Mouse (Mus musculus): Measurements from ENCODE around the gene Mtch1. TPM values are rescaled to one million over a fixed set of nuclear protein-coding genes. Genes with fewer than 3 reads are reported as not detected.
A peak's percentile ranks its signal among the peaks of the same experiment; 100 is the strongest.

Gene Mtch1
- total and polyA plus RNA-seq, 2 experiments from 2014 or later: 208 to 380 TPM

DNA sequence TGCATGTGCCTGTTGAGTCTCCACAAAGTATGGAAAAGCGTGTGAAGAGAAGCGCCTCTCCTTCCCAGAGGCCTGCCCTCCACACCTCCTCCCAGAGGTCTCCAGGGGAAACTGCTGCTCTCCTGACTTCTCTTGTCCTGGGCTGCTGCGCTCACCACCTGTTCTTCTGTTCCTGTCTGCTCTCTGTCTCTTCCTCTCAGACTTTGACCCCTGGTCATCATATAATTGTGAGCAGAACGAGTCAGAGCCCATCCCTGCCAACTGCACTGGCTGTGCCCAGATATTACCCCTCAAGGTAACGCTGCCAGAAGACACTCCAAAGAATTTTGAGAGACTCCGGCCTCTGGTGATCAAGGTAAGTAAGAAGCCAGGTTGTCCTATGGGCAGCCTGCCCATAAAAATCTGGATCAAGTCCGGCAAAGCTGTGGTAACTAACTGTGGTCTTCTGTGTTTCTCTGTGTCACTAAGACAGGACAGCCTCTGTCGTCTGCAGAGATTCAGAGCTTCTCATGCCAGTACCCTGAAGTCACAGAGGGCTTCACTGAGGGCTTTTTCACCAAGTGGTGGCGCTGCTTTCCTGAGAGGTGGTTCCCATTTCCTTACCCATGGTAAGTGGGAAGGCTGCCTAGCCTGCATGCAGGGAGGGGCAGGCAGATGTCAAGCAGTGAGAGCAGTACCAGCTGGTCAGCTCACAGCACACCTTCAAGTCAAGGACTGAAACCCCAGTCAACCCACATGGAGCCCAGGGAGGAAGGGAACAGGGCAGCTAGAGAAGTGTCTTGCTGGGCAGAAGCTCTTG lies 53.7 kb downstream of the Mtch1 start:
- WGBS: 74% methylated on average over 9 of the region's 9 CpGs
- Histone ChIP-seq H3K9ac (replicated peaks; ENCODE audit: low read depth, low read length) (no peak overlapping the region), H3K4me3 (ENCODE audit: low read depth, low read length) (no peak overlapping the region), H3K4me1 (ENCODE audit: control insufficient read depth, insufficient read depth) (no peaks in the 10 kb centered on the region), H3K9me3 (replicated peaks; ENCODE audit: control insufficient read depth, low read length) (no peaks in the 10 kb centered on the region), H3K4me2 (ENCODE audit: low read depth, low read length) (no peak overlapping the region), H3K27me3 (ENCODE audit: control insufficient read depth, insufficient read depth, low read length) (no peaks in the 10 kb centered on the region), H3K27ac (ENCODE audit: low read depth) (no peak overlapping the region), H3K36me3 (replicated peaks; ENCODE audit: control insufficient read depth, insufficient read depth, low read length) (peaks cover 57% of the 10 kb centered on the region)
- TF ChIP-seq CTCF (IDR thresholded peaks at IDR 0.05; ENCODE audit: low read depth) (peak; percentile 29), EP300 (IDR thresholded peaks at IDR 0.05; ENCODE audit: low read depth) (no peak)
- peak; percentile 13 for DNase-seq (ENCODE audit: low spot score)
- no peak for ATAC-seq (ENCODE audit: insufficient read depth, low read depth)

DNA sequence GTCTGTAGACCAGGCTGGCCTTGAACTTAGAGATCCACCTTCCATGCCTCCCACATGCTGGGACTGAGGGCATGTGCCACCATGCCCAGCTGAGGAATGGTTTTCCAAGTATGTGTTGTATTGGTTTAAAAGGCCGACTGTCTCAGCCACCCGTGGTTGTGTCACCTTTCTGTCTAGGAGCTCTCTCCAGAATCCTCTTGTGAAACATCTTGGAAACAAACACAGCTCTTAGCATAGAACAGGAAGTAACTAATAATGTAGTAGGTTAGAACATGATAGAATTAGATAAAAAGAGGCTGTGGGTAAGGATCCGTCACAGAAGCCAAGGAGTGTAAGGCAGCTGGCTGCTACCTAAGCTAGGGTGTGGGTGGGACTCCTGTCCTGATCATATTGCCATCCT lies 54.7 kb downstream of the Mtch1 start:
- Histone ChIP-seq H3K9ac (replicated peaks; ENCODE audit: low read depth, low read length) (no peak overlapping the region), H3K27ac (ENCODE audit: low read depth) (no peak overlapping the region), H3K4me1 (ENCODE audit: control insufficient read depth, insufficient read depth) (no peaks in the 10 kb centered on the region), H3K36me3 (replicated peaks; ENCODE audit: control insufficient read depth, insufficient read depth, low read length) (peaks cover 48% of the 10 kb centered on the region), H3K4me3 (ENCODE audit: low read depth, low read length) (no peak overlapping the region), H3K4me2 (ENCODE audit: low read depth, low read length) (no peak overlapping the region), H3K27me3 (ENCODE audit: control insufficient read depth, insufficient read depth, low read length) (no peaks in the 10 kb centered on the region), H3K9me3 (replicated peaks; ENCODE audit: control insufficient read depth, low read length) (no peaks in the 10 kb centered on the region)
- WGBS: 81% methylated on average over 3 of the region's 3 CpGs
- no peak for DNase-seq (ENCODE audit: low spot score)
- ATAC-seq (ENCODE audit: insufficient read depth, low read depth): no peak
- no peak for TF ChIP-seq EP300 (IDR thresholded peaks at IDR 0.05; ENCODE audit: low read depth)
- no peak for TF ChIP-seq CTCF (IDR thresholded peaks at IDR 0.05; ENCODE audit: low read depth)

DNA sequence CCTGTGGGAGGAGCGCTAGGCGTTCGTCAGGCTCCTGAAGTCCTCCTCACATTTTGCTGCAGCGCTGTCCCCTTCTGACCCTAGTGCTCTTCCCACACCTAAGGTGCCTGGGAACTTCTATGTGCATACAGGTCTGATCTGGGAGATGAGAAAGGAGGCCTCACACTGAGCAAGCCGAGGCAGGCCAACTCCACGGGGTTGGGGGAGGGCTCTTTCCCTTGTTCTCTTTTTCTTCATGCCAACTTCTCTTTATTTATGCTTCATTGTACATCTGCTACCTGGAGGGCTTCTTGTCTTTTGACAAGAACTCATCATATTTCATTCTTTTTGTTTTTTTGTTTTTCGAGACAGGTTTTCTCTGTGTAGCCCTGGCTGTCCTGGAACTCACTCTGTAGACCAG lies 55.9 kb downstream of the Mtch1 start:
- no peak overlapping the region for H3K27ac ChIP-seq (ENCODE audit: low read depth)
- no peaks in the 10 kb centered on the region for H3K9me3 ChIP-seq (replicated peaks; ENCODE audit: control insufficient read depth, low read length)
- H3K36me3 ChIP-seq (replicated peaks; ENCODE audit: control insufficient read depth, insufficient read depth, low read length): peaks cover 37% of the 10 kb centered on the region
- ATAC-seq (ENCODE audit: insufficient read depth, low read depth) (no peak), DNase-seq (ENCODE audit: low spot score) (no peak)
- H3K4me3 ChIP-seq (ENCODE audit: low read depth, low read length): no peak overlapping the region
- no peak overlapping the region for H3K4me2 ChIP-seq (ENCODE audit: low read depth, low read length)
- 91% methylated on average over 7 of the region's 7 CpGs for WGBS
- H3K9ac ChIP-seq (replicated peaks; ENCODE audit: low read depth, low read length): no peak overlapping the region
- TF ChIP-seq CTCF (IDR thresholded peaks at IDR 0.05; ENCODE audit: low read depth) (no peak), EP300 (IDR thresholded peaks at IDR 0.05; ENCODE audit: low read depth) (no peak)
- H3K27me3 ChIP-seq (ENCODE audit: control insufficient read depth, insufficient read depth, low read length): no peaks in the 10 kb centered on the region
- no peaks in the 10 kb centered on the region for H3K4me1 ChIP-seq (ENCODE audit: control insufficient read depth, insufficient read depth)

DNA sequence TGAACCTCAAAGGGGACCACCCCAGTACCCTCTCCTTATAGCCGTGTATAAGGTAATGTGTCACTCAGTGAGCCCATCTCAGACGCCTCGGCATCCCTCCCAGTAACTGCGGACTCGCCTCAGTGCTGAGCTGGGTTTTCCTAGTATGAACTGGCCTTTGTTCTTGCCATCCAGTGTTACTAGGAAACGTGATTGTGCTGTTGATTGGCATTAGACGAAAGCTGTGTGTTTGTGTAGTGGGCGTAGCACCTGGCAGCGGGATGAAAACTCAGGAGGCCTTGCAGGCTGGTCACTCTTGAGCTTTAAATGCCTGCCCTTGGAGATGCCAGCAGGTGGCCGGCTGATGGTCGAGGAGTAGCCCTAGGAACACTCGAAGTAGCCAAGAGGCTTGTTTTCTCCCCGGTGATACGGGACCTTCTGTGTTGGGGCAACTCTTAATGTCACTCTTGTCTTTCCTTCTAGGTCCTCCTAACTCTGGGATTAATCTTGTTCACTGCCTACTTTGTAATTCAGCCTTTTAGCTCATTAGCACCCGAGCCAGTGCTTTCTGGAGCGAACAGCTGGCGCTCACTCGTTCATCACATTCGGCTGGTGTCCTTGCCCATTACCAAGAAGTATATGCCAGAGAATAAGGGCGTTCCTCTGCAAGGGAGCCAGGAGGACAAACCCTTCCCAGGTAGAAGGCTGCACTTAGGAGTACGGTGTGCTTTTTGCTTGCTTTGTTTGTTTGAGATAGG lies 65.3 kb downstream of the Mtch1 start:
- Histone ChIP-seq H3K27me3 (ENCODE audit: control insufficient read depth, insufficient read depth, low read length) (no peaks in the 10 kb centered on the region), H3K4me2 (ENCODE audit: low read depth, low read length) (no peak overlapping the region), H3K9ac (replicated peaks; ENCODE audit: low read depth, low read length) (no peak overlapping the region), H3K36me3 (replicated peaks; ENCODE audit: control insufficient read depth, insufficient read depth, low read length) (peaks cover 61% of the 10 kb centered on the region), H3K4me3 (ENCODE audit: low read depth, low read length) (no peak overlapping the region), H3K4me1 (ENCODE audit: control insufficient read depth, insufficient read depth) (no peaks in the 10 kb centered on the region), H3K27ac (ENCODE audit: low read depth) (no peak overlapping the region), H3K9me3 (replicated peaks; ENCODE audit: control insufficient read depth, low read length) (no peaks in the 10 kb centered on the region)
- WGBS: 80% methylated on average over 21 of the region's 21 CpGs
- DNase-seq (ENCODE audit: low spot score) (no peak), ATAC-seq (ENCODE audit: insufficient read depth, low read depth) (no peak)
- no peak for TF ChIP-seq EP300 (IDR thresholded peaks at IDR 0.05; ENCODE audit: low read depth)
- no peak for TF ChIP-seq CTCF (IDR thresholded peaks at IDR 0.05; ENCODE audit: low read depth)

Other genes with a start within 250 kb of the Mtch1 start
- 2.0 TPM in 1 of 2 replicates, not detected in the other for gene Rab44, start 233.8 kb downstream of the Mtch1 start, total RNA-seq (2014; rRNA removed; ENCODE audit: low replicate concordance)
- gene Rab44, start 233.8 kb downstream of the Mtch1 start, polyA plus RNA-seq (2015; fragmentation: Nextera tagmentation; extraction: Ambion mirVana): 0.18 and 0.23 TPM in 2 replicates
- gene Cpne5, start 109.8 kb downstream of the Mtch1 start, total RNA-seq (2014; rRNA removed; ENCODE audit: low replicate concordance): 3.6 and 9.7 TPM in 2 replicates
- gene Cpne5, start 109.8 kb downstream of the Mtch1 start, polyA plus RNA-seq (2015; fragmentation: Nextera tagmentation; extraction: Ambion mirVana): 8.4 and 9.9 TPM in 2 replicates
- 46.3 and 64.4 TPM in 2 replicates for gene Ppil1, start 83.7 kb downstream of the Mtch1 start, total RNA-seq (2014; rRNA removed; ENCODE audit: low replicate concordance)
- 75.5 and 78.5 TPM in 2 replicates for gene Ppil1, start 83.7 kb downstream of the Mtch1 start, polyA plus RNA-seq (2015; fragmentation: Nextera tagmentation; extraction: Ambion mirVana)
- gene BC004004, start 79.1 kb downstream of the Mtch1 start, total RNA-seq (2014; rRNA removed; ENCODE audit: low replicate concordance): 208 and 234 TPM in 2 replicates
- 140 and 155 TPM in 2 replicates for gene BC004004, start 79.1 kb downstream of the Mtch1 start, polyA plus RNA-seq (2015; fragmentation: Nextera tagmentation; extraction: Ambion mirVana)
- 3.6 and 12.4 TPM in 2 replicates for gene Pi16, start 30.3 kb downstream of the Mtch1 start, total RNA-seq (2014; rRNA removed; ENCODE audit: low replicate concordance)
- gene Pi16, start 30.3 kb downstream of the Mtch1 start, polyA plus RNA-seq (2015; fragmentation: Nextera tagmentation; extraction: Ambion mirVana): 4.5 and 4.8 TPM in 2 replicates
- 1.4 and 6.3 TPM in 2 replicates for gene Fgd2, start 13.0 kb upstream of the Mtch1 start, total RNA-seq (2014; rRNA removed; ENCODE audit: low replicate concordance)
- gene Fgd2, start 13.0 kb upstream of the Mtch1 start, polyA plus RNA-seq (2015; fragmentation: Nextera tagmentation; extraction: Ambion mirVana): 1.6 and 2.3 TPM in 2 replicates
- gene Pim1, start 142.8 kb upstream of the Mtch1 start, total RNA-seq (2014; rRNA removed; ENCODE audit: low replicate concordance): 58.4 and 81.0 TPM in 2 replicates
- gene Pim1, start 142.8 kb upstream of the Mtch1 start, polyA plus RNA-seq (2015; fragmentation: Nextera tagmentation; extraction: Ambion mirVana): 28.6 and 29.2 TPM in 2 replicates
- gene Gm17657, start 201.7 kb upstream of the Mtch1 start, total RNA-seq (2014; rRNA removed; ENCODE audit: low replicate concordance): not detected in 2 replicates
- gene Gm17657, start 201.7 kb upstream of the Mtch1 start, polyA plus RNA-seq (2015; fragmentation: Nextera tagmentation; extraction: Ambion mirVana): not detected in 2 replicates
- 7.0 and 8.0 TPM in 2 replicates for gene Tbc1d22b, start 201.9 kb upstream of the Mtch1 start, total RNA-seq (2014; rRNA removed; ENCODE audit: low replicate concordance)
- gene Tbc1d22b, start 201.9 kb upstream of the Mtch1 start, polyA plus RNA-seq (2015; fragmentation: Nextera tagmentation; extraction: Ambion mirVana): 5.3 and 5.5 TPM in 2 replicates
- gene Tmem217, start 204.5 kb upstream of the Mtch1 start, total RNA-seq (2014; rRNA removed; ENCODE audit: low replicate concordance): not detected in 2 replicates
- 0.23 and 0.45 TPM in 2 replicates for gene Tmem217, start 204.5 kb upstream of the Mtch1 start, polyA plus RNA-seq (2015; fragmentation: Nextera tagmentation; extraction: Ambion mirVana)

Data from heart, postnatal 0 days (tissue).